Mouse (Mus musculus) stomach, embryonic 14.5 days (tissue): ENCODE data around the gene Prdm2. TPM values are rescaled to one million over a fixed set of nuclear protein-coding genes. Genes with fewer than 3 reads are reported as not detected.

ENCODE experiments used
- ATAC-seq: fragments of 200-750 bp; cut with Nextera tagmentation; 2 replicates; pipeline ENCODE4 v1.8.0; 2017; ENCODE audit warnings: low read depth, moderate TSS enrichment; ENCODE audit not compliant: insufficient number of reproducible peaks, insufficient read depth, low FRiP score
- H3K27ac ChIP-seq: fragments of 300-500 bp; sonication (generic); 2 replicates; pipeline ENCODE4 v1.5.1; 2014; ENCODE audit warnings: mild to moderate bottlenecking, low read length, moderate library complexity, mixed read lengths
- H3K27me3 ChIP-seq: fragments of 300-500 bp; sonication (generic); 2 replicates; pipeline ENCODE4 v1.6.1; 2014; ENCODE audit warnings: low read length, control low read depth, mixed read lengths; ENCODE audit not compliant: control insufficient read depth, insufficient read depth
- H3K36me3 ChIP-seq: fragments of 300-500 bp; sonication (generic); 2 replicates; pipeline ENCODE4 v1.6.1; 2014; ENCODE audit warnings: mild to moderate bottlenecking, control low read depth, low read length, moderate library complexity, mixed read lengths; ENCODE audit not compliant: control insufficient read depth, insufficient read depth
- H3K4me1 ChIP-seq: fragments of 300-500 bp; sonication (generic); 2 replicates; pipeline ENCODE4 v1.6.1; 2014; ENCODE audit warnings: low read length, control low read depth, mixed read lengths; ENCODE audit not compliant: control insufficient read depth, insufficient read depth
- H3K4me2 ChIP-seq: fragments of 300-500 bp; sonication (generic); replicated peaks from 2 replicates; pipeline ENCODE4 v1.6.1; 2014; ENCODE audit warnings: low read depth, low read length, control low read depth
- H3K4me3 ChIP-seq: fragments of 300-500 bp; sonication (generic); 2 replicates; pipeline ENCODE4 v1.5.1; 2014; ENCODE audit warnings: low read depth, low read length, control low read depth
- H3K9ac ChIP-seq: fragments of 300-500 bp; sonication (generic); replicated peaks from 2 replicates; pipeline ENCODE4 v1.6.1; 2014; ENCODE audit warnings: low read depth, mild to moderate bottlenecking, control low read depth, low read length, moderate library complexity, mixed read lengths
- H3K9me3 ChIP-seq: fragments of 300-500 bp; sonication (generic); 2 replicates; pipeline ENCODE4 v1.6.1; 2016; ENCODE audit warnings: low read depth, low read length, control low read depth; ENCODE audit not compliant: control insufficient read depth
- WGBS: fragments of 180-500 bp; shearing (Covaris S2); extraction: QIAGEN DNeasy Blood & Tissue Kit; methylation state at CpG from one replicate; pipeline ENCODE4 v1.1.7; 2014; 5-methylcytosine and 5-hydroxymethylcytosine counted together
- polyA plus RNA-seq: library from polyadenylated mRNA; unstranded; fragments of >200 nt; fragmentation: Nextera tagmentation; extraction: Ambion mirVana; gene quantifications from 2 replicates; pipeline ENCODE4 v1.2.1, GENCODE M21; 2014

Gene Prdm2
- polyA plus RNA-seq, 1 experiment from 2014 or later, result 15.2 TPM

DNA sequence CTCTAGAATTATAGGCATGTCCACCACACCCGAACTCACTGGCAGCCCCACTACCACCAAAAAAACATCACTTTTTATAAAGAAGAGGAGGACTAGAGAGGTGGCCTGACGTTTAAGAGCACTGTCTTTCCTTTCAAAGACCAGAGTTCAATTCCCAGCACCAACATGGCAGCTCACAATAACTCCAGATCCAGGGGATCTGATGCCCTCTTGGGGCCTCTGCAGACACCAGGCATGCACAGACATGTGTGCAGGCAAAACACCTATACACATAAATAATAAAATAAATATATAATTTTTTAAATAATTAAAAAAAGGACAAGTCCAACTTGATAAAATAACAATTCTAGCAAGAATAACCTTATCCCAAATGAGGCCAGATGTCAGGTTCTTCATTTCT, 6.1 kb upstream of the Prdm2 start:
- Histone ChIP-seq H3K4me3 (no peak overlapping the region), H3K9me3 (no peaks in the 10 kb centered on the region), H3K4me1 (no peaks in the 10 kb centered on the region), H3K36me3 (no peaks in the 10 kb centered on the region), H3K27me3 (no peaks in the 10 kb centered on the region), H3K4me2 (no peak overlapping the region), H3K27ac (no peak overlapping the region), H3K9ac (no peak overlapping the region)
- ATAC-seq, result no peak
- 91% methylated on average over 2 of the region's 2 CpGs for WGBS

DNA sequence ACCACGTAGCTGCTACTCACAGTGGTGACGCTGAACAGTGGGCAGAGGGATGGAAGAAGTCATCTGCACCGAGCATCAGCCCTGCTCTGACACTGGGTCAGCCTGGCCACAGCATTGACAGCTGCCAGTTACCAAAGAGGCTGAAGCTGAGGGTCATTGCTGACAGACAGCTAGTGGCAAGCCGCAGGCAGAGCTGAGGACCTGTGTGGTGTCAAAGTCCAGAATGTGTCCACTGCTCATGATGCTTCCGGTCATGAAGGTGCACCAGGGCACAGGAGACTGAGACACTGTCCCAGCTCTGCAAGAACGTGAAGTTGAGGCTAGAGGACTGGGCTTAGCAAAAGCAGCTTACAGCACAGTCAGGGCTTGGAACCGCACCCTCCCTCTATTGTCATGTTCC, 4.4 kb upstream of the Prdm2 start:
- 84% methylated on average over 7 of the region's 7 CpGs for WGBS
- ATAC-seq, result no peak
- Histone ChIP-seq H3K27ac (no peak overlapping the region), H3K4me2 (no peak overlapping the region), H3K4me3 (no peak overlapping the region), H3K9ac (no peak overlapping the region), H3K27me3 (no peaks in the 10 kb centered on the region), H3K9me3 (no peaks in the 10 kb centered on the region), H3K4me1 (peaks cover 4% of the 10 kb centered on the region; the same call in 1 of the 2 replicates), H3K36me3 (no peaks in the 10 kb centered on the region)

DNA sequence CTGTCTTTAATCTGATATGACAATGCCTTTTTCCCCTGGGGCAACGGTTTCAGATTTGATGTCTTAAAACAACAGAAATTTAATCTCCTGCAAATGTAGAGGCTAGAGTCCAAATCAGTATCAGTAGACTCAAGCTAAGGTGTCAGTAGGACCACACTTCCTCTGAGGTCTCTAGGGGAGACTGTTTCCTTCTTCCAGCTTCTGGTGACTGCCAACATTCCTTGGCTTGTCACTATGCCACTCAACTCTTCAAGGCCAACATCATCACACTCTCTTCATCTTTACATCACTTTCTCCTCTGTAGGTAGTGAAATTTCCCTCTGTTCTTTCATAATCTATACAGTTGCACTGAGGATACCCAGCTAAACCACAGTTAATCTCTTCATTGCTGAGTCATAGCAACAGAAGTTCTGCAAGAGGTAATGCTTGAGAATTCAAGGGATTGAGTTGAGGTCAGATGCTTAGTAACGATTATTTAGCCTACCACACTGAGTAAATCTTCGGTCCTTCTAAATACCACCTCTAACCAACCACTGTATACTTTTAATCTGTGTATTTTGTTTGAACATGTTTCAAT, 1.5 kb upstream of the Prdm2 start:
- no peaks in the 10 kb centered on the region for H3K27me3 ChIP-seq
- no peak overlapping the region for H3K27ac ChIP-seq
- H3K4me2 ChIP-seq, result no peak overlapping the region
- H3K36me3 ChIP-seq, result no peaks in the 10 kb centered on the region
- no peaks in the 10 kb centered on the region for H3K9me3 ChIP-seq
- no peak overlapping the region for H3K4me3 ChIP-seq
- ATAC-seq, result no peak
- peaks cover 7% of the 10 kb centered on the region; the same call in 1 of the 2 replicates for H3K4me1 ChIP-seq
- 87% methylated on average over 3 of the region's 3 CpGs for WGBS
- H3K9ac ChIP-seq, result no peak overlapping the region

DNA sequence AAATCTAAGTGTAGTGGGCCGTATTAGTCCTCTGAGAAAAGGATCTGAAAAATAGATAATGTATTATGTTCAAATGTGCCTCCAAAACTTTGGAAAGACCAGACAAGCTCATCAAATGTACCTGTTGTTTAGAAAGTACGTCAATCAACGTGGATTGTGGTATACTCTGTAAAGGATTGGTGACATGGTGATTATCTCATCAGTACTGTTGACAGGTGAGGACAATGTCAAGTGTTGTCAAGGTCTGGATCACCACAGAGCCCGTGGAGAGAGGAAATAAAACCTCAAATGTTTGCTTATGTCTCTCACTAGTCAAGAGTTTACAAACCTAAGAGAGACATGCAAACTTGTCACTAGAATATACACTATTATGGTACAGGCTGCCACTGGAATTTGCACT, 776 bp upstream of the Prdm2 start:
- Histone ChIP-seq H3K36me3 (no peaks in the 10 kb centered on the region), H3K27me3 (no peaks in the 10 kb centered on the region), H3K27ac (no peak overlapping the region), H3K4me1 (peaks cover 7% of the 10 kb centered on the region; the same call in 1 of the 2 replicates), H3K4me2 (no peak overlapping the region), H3K9me3 (no peaks in the 10 kb centered on the region), H3K9ac (no peak overlapping the region), H3K4me3 (no peak overlapping the region)
- no peak for ATAC-seq
- 81% methylated on average over 4 of the region's 4 CpGs for WGBS

DNA sequence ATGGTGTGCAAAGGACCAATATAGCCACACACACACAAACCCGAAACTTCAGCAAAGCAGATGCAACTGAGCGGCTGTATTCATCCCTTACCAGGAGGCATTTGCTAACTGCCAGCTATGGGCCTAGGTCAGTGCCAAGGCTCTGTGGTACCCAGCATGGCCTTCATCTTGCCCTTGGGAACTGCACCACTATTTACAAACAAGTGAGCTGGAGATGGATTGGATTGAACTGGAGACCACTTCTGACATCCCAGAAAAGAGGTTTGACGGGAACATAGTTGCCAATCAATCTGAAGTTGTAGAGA, 332 bp upstream of the Prdm2 start:
- ATAC-seq, result no peak
- Histone ChIP-seq H3K4me2 (peak overlapping the region; percentile 88), H3K36me3 (no peaks in the 10 kb centered on the region), H3K9me3 (no peaks in the 10 kb centered on the region), H3K27ac (no peak overlapping the region), H3K4me1 (peaks cover 7% of the 10 kb centered on the region; the same call in 1 of the 2 replicates), H3K27me3 (no peaks in the 10 kb centered on the region), H3K9ac (0 out of 2 replicates have a peak overlapping the region, but pooled peaks have one; percentile 90), H3K4me3 (peak overlapping the region; percentile 75)
- WGBS, result 96% methylated on average over 3 of the region's 3 CpGs

DNA sequence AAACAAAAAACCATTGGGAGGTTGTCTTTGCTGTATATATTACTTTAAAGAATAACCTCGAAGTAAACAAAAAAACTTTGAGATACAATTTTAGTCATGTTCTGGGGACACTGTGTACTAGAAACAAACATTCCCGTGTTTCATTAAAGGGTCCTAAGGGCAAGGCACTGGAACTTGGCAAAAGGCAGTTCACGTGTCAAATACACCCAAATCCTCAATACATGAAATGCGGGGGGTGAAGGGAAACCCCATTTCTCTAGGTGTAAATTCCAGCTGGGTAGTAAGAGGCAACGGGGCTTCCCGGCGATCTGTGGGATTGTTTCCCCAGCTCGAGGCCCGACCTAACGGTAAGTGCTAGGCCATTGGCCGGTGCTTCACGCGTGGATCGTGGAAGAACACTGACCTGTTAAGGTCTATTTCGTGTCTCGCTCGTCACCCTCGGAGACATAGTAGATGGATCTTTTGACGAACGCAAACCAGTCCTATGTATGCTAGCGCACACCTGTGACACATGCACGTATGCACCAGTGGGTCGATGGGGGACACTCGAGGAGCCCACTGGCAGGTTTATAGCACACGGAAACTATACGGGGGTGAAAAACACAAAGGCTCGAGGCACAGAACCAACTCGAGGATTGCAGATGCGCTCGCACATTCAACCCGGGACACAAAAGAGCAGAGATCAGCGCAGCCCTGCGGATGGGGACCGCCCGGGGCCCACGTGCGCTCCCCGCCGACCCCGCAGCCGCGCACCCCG, 1.0 kb downstream of the Prdm2 start:
- peak overlapping the region; percentile 84 for H3K27ac ChIP-seq
- peak overlapping the region; percentile 88 for H3K4me2 ChIP-seq
- no peaks in the 10 kb centered on the region for H3K27me3 ChIP-seq
- peak overlapping the region; percentile 90 for H3K9ac ChIP-seq
- peaks cover 7% of the 10 kb centered on the region; the same call in 1 of the 2 replicates for H3K4me1 ChIP-seq
- peak overlapping the region; percentile 75 for H3K4me3 ChIP-seq
- no peaks in the 10 kb centered on the region for H3K9me3 ChIP-seq
- WGBS, result 6% methylated on average over 40 of the region's 43 CpGs
- peak; percentile 67 for ATAC-seq
- no peaks in the 10 kb centered on the region for H3K36me3 ChIP-seq

DNA sequence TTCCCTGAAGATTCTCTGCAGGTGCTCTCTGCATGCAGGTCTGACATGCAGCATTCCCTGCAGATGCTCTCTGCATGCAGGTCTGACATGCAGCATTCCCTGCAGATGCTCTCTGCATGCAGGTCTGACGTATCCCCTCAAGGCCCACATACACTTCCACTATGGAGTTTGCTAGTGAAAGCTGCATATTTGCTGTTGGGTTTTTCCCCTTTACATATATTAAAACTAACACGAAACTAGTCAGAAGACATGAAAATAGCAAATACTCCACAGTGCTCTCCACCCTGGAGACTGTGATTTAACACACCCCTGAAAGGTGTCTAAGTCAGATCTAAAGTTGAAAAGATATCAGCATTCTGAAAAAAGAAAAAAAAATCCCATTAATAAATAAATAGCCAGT, 2.8 kb downstream of the Prdm2 start:
- no peaks in the 10 kb centered on the region for H3K36me3 ChIP-seq
- WGBS, result 85% methylated on average over 2 of the region's 2 CpGs
- H3K4me3 ChIP-seq, result no peak overlapping the region
- no peaks in the 10 kb centered on the region for H3K27me3 ChIP-seq
- no peak overlapping the region for H3K4me2 ChIP-seq
- no peak overlapping the region for H3K9ac ChIP-seq
- H3K9me3 ChIP-seq, result no peaks in the 10 kb centered on the region
- H3K27ac ChIP-seq, result no peak overlapping the region
- ATAC-seq, result no peak
- H3K4me1 ChIP-seq, result peaks cover 7% of the 10 kb centered on the region; the same call in 1 of the 2 replicates

DNA sequence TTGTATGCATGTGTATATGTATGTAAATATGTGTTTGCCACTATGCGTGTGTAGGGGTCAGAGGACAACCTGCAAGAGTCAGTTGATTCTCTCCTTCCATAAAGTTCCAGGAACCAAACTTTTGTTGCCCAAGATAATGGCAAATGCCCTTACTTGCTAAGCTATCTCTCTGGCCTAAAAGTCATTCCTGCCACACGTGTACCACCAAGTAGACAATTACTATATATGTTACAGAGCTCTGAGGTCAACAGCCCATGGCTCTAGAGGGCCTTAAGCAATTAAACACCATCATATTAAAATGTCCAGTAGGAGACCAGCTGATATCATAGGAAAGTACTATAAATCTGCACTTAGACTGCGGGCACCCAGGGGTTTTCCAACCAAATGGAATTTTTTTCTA, 10.1 kb downstream of the Prdm2 start:
- H3K27ac ChIP-seq, result no peak overlapping the region
- no peaks in the 10 kb centered on the region for H3K27me3 ChIP-seq
- H3K4me2 ChIP-seq, result no peak overlapping the region
- H3K9me3 ChIP-seq, result no peaks in the 10 kb centered on the region
- no peaks in the 10 kb centered on the region for H3K4me1 ChIP-seq
- no peak for ATAC-seq
- no peak overlapping the region for H3K9ac ChIP-seq
- 70% methylated on average over 3 of the region's 3 CpGs for WGBS
- no peak overlapping the region for H3K4me3 ChIP-seq
- H3K36me3 ChIP-seq, result no peaks in the 10 kb centered on the region
